In genomic region chr8:109446896-109447295, GRCm38 (mm10) we compare ENCODE assay signal across 14 mouse cellular contexts. TPM values are rescaled to one million over a fixed set of nuclear protein-coding genes. Genes with fewer than 3 reads are reported as not detected.
"Had no signal": no experiment of that assay in that cellular context is flagged by ENCODE, and none has a peak within 500 bp of the region (broad histone marks: within the 10 kb centered on the region; RNA-seq: fewer than 3 reads in every experiment).

No protein-coding gene starts in this region.

RNA-seq across cellular contexts. Expression of gene Pmfbp1, which starts 46.9 kb away (rescaled TPM):
- total RNA-seq: heart, postnatal 10 days; heart, postnatal 14 days; heart, postnatal 25 days; heart, postnatal 36 days; heart, postnatal 4 days; hematopoietic stem cell, adult 5-6 weeks had no signal
- polyA plus RNA-seq: heart, postnatal 0 days; inflammation-experienced regulatory T-cells, adult 6 months; intestine, embryonic 14.5 days; intestine, embryonic 15.5 days; intestine, embryonic 16.5 days; intestine, postnatal 0 days; kidney, adult 2 months; large intestine, adult 2 months had no signal
